ENCODE assay signal across 24 mouse cellular contexts in genomic region chr3:152228843-152229242, GRCm38 (mm10).
"Had no signal": no experiment of that assay in that cellular context is flagged by ENCODE, and none has a peak within 500 bp of the region (broad histone marks: within the 10 kb centered on the region; RNA-seq: fewer than 3 reads in every experiment).

No protein-coding gene starts in this region.

- H3K27me3 ChIP-seq: heart, embryonic 13.5 days; heart, embryonic 15.5 days; hindbrain, embryonic 13.5 days; hindbrain, embryonic 15.5 days; kidney, embryonic 15.5 days; limb, embryonic 12.5 days; liver, embryonic 13.5 days; liver, embryonic 15.5 days had no signal

- H3K4me3 ChIP-seq: heart, adult 2 months; heart, embryonic 13.5 days; heart, embryonic 15.5 days; hindbrain, embryonic 13.5 days; hindbrain, embryonic 15.5 days; kidney, embryonic 15.5 days; layer of hippocampus, adult 2 months; left cerebral cortex, adult 2 months; limb, embryonic 10.5 days; limb, embryonic 12.5 days; liver, embryonic 13.5 days; liver, embryonic 15.5 days had no signal

- H3K4me2 ChIP-seq: heart, embryonic 11.5 days; heart, embryonic 13.5 days; heart, embryonic 15.5 days; hindbrain, embryonic 13.5 days; hindbrain, embryonic 15.5 days; kidney, embryonic 15.5 days; limb, embryonic 12.5 days; liver, embryonic 13.5 days; liver, embryonic 15.5 days had no signal

- ATAC-seq: hindbrain, postnatal 0 days; intestine, embryonic 16.5 days; liver, postnatal 0 days had no signal

- DNase-seq: gastrocnemius, postnatal 14 days; gastrocnemius, postnatal 36 days; heart, adult 11 months; heart, adult 2 months; heart, postnatal 14 days; heart, postnatal 36 days; kidney, postnatal 10 days; kidney, postnatal 4 days; liver; liver, embryonic 13.5 days; liver, postnatal 0 days had no signal

- H3K9me3 ChIP-seq: heart, embryonic 15.5 days; hindbrain, embryonic 13.5 days; hindbrain, embryonic 15.5 days; kidney, embryonic 15.5 days; limb, embryonic 10.5 days; limb, embryonic 12.5 days; liver, embryonic 13.5 days; liver, embryonic 15.5 days had no signal

- H3K9ac ChIP-seq: heart, embryonic 13.5 days; heart, embryonic 15.5 days; hindbrain, embryonic 13.5 days; hindbrain, embryonic 15.5 days; kidney, embryonic 15.5 days; limb, embryonic 12.5 days; liver, embryonic 13.5 days; liver, embryonic 15.5 days; liver, postnatal 0 days had no signal

- H3K27ac ChIP-seq: heart, adult 2 months; heart, embryonic 13.5 days; heart, embryonic 15.5 days; hindbrain, embryonic 13.5 days; hindbrain, embryonic 15.5 days; hindbrain, postnatal 0 days; kidney, embryonic 15.5 days; layer of hippocampus, adult 2 months; left cerebral cortex, adult 2 months; limb, embryonic 10.5 days; limb, embryonic 12.5 days; liver, embryonic 13.5 days; liver, embryonic 15.5 days had no signal

- H3K4me1 ChIP-seq: hindbrain, embryonic 13.5 days; hindbrain, embryonic 15.5 days; kidney, embryonic 15.5 days; limb, embryonic 10.5 days; limb, embryonic 12.5 days had no signal
